Mouse (Mus musculus): ENCODE measurements around the gene Mrpl20. TPM values are rescaled to one million over a fixed set of nuclear protein-coding genes. Genes with fewer than 3 reads are reported as not detected.
A peak's percentile ranks its signal among the peaks of the same experiment; 100 is the strongest.
"Not testable (repeated sequence)": the region's sequence is repeated elsewhere in the genome, so short reads cannot be mapped to it uniquely, and the experiment has no call there.

Gene Mrpl20
- polyA plus RNA-seq, 1 experiment from 2014 or later: 275 TPM

DNA sequence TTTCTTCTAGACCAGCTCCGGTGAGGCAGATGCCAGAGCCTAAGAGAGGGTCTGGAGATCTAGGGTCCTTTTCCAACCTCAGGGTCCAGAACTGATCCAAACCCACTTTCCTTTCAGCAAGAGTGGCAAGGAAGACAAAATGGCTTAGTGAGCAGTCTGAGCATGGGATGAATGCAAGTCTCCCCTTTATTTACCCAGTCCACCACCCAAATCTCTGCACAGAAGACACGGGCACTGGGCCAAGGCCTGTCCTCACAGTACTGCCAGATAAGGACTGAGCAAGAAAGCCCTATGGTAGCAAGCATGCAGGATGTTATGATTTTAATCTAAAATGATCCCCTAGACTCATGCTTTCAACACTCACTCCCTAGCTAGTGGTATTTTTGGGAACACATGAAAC, 24.9 kb upstream of the Mrpl20 start:
- Histone ChIP-seq H3K4me2 (ENCODE audit: low read depth, low read length) (no peak overlapping the region), H3K27ac (ENCODE audit: low read depth, low read length) (no peak overlapping the region), H3K9ac (replicated peaks; ENCODE audit: low read depth, low read length) (no peak overlapping the region), H3K4me1 (ENCODE audit: control insufficient read depth, insufficient read depth, low read length) (peaks cover 12% of the 10 kb centered on the region; the same call in 1 of the 2 replicates), H3K36me3 (ENCODE audit: control insufficient read depth, insufficient read depth, low read length) (no peaks in the 10 kb centered on the region), H3K4me3 (ENCODE audit: low read depth, low read length) (no peak overlapping the region), H3K27me3 (ENCODE audit: control insufficient read depth, insufficient read depth, low read length) (0 out of 2 replicates have a peak, but pooled peaks cover 3% of the 10 kb centered on the region), H3K9me3 (ENCODE audit: control insufficient read depth, low read length) (no peaks in the 10 kb centered on the region)
- 79% methylated on average over 2 of the region's 2 CpGs for WGBS
- no peak for ATAC-seq (ENCODE audit: low read depth)

DNA sequence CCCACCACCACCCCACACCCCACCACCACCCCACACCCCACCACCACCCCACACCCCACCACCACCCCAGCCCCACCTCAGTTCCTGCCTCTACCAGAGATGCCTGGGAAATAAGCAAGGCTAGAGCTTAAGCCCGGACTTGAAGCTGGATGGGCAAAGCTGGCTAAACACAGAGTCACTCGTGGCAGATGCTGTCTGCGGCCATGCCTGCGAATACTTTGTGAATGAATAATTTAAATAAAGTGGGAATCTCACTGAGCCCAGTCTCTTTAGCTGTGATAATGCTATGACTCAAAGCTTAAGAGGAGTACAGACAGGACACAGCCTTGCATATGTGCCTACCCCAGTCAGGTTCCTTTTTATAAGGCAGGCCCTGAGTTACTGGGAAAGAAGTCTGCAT, 23.2 kb upstream of the Mrpl20 start:
- Histone ChIP-seq H3K9ac (replicated peaks; ENCODE audit: low read depth, low read length) (no peak overlapping the region), H3K36me3 (ENCODE audit: control insufficient read depth, insufficient read depth, low read length) (no peaks in the 10 kb centered on the region), H3K9me3 (ENCODE audit: control insufficient read depth, low read length) (no peaks in the 10 kb centered on the region), H3K4me2 (ENCODE audit: low read depth, low read length) (no peak overlapping the region), H3K27me3 (ENCODE audit: control insufficient read depth, insufficient read depth, low read length) (no peaks in the 10 kb centered on the region), H3K4me1 (ENCODE audit: control insufficient read depth, insufficient read depth, low read length) (peaks cover 14% of the 10 kb centered on the region; the same call in 1 of the 2 replicates), H3K27ac (ENCODE audit: low read depth, low read length) (no peak overlapping the region), H3K4me3 (ENCODE audit: low read depth, low read length) (no peak overlapping the region)
- ATAC-seq (ENCODE audit: low read depth): no peak
- WGBS: 79% methylated on average over 4 of the region's 4 CpGs

DNA sequence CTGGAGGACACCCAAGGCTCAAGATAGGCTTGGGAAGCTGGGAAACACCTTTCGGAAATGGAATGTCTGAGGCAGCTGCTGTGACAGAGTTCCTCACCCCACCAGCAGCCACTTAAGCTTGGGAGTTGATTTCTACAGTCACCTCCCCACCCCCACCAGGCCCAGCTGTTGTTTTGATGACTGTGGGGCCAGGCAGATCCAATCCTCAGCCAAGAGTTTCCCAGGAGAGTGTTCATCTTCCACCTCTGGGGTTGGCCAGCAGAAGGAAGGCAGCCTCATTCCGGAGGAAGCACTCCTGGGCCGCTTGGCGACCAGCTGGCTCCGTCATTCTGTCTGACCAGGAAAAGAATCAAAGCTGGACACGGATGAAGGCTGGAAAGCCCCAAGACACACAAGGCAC, 21.8 kb upstream of the Mrpl20 start:
- Histone ChIP-seq H3K4me2 (ENCODE audit: low read depth, low read length) (no peak overlapping the region), H3K4me1 (ENCODE audit: control insufficient read depth, insufficient read depth, low read length) (peaks cover 7% of the 10 kb centered on the region; the same call in 1 of the 2 replicates), H3K9me3 (ENCODE audit: control insufficient read depth, low read length) (no peaks in the 10 kb centered on the region), H3K36me3 (ENCODE audit: control insufficient read depth, insufficient read depth, low read length) (no peaks in the 10 kb centered on the region), H3K4me3 (ENCODE audit: low read depth, low read length) (no peak overlapping the region), H3K9ac (replicated peaks; ENCODE audit: low read depth, low read length) (no peak overlapping the region), H3K27me3 (ENCODE audit: control insufficient read depth, insufficient read depth, low read length) (no peaks in the 10 kb centered on the region), H3K27ac (ENCODE audit: low read depth, low read length) (no peak overlapping the region)
- ATAC-seq (ENCODE audit: low read depth): no peak
- 23% methylated on average over 6 of the region's 6 CpGs for WGBS

DNA sequence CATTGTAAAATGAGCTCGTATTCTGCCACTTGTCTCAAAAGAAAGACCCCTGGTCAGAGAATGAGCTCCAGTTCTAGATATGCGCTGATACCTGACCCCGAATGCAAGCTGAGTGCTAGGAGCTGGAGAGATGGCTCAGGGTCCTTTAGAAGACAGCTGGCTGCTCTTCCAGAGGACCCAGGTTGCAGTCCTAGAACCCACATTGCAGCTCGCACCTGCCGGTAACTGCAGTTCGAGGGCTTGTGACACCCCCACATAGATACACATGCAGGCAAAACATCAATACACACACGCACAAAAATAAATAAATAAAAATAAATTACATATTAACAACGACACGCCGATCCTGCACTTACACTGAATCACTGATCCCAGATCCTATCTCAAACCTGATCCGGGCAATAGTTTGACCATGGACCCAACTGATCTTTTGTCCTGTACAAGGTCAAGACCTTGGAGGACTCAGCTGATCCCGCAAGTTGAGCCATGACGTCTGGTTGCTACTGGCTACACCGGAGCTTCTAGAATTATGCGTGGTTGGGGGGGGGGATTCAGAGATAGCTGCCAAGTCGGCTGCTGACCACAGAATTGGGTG, 19.1 kb upstream of the Mrpl20 start:
- peak overlapping the region; percentile 61 for H3K4me3 ChIP-seq (ENCODE audit: low read depth, low read length)
- WGBS: 38% methylated on average over 16 of the region's 16 CpGs
- ATAC-seq (ENCODE audit: low read depth): no peak; the same call in 1 of the 2 replicates
- H3K36me3 ChIP-seq (ENCODE audit: control insufficient read depth, insufficient read depth, low read length): no peaks in the 10 kb centered on the region
- no peaks in the 10 kb centered on the region for H3K9me3 ChIP-seq (ENCODE audit: control insufficient read depth, low read length)
- H3K27me3 ChIP-seq (ENCODE audit: control insufficient read depth, insufficient read depth, low read length): no peaks in the 10 kb centered on the region
- H3K4me2 ChIP-seq (ENCODE audit: low read depth, low read length): peak overlapping the region; percentile 63
- H3K4me1 ChIP-seq (ENCODE audit: control insufficient read depth, insufficient read depth, low read length): peaks cover 7% of the 10 kb centered on the region; the same call in 1 of the 2 replicates
- peak overlapping the region; percentile 85 for H3K9ac ChIP-seq (replicated peaks; ENCODE audit: low read depth, low read length)
- peak overlapping the region; percentile 88 for H3K27ac ChIP-seq (ENCODE audit: low read depth, low read length)

DNA sequence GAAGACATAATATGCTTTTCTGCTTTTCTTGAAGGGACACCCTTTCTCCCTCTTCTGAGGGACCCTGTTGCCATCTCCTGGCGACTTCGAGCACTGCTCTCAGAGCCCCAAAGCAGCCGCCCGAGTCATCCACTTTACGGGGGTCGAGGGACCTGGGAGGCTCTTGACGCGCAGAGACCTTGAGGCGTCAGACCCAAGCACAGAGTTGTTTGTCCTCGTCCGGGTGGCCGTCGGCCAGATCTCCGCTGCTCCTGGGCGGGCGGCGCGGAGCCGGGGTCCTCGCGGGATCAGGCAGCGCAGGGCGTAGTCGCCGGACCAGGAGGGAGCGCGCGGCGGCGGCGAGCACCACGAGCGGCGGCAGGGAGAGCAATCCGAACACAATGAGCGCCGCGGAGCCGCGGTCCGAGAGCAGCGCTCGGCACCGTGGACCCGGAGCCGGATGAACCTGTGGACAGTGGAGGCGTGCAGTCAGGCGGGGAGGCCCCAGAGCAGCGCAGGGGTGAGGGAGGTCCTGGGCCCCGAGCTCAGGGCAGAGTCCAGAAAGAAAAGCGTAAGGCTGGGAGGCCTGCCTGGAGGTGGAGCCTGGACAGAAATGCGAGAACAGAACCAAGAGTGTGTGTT, 18.5 kb upstream of the Mrpl20 start:
- peak overlapping the region; percentile 61 for H3K4me3 ChIP-seq (ENCODE audit: low read depth, low read length)
- peaks cover 7% of the 10 kb centered on the region; the same call in 1 of the 2 replicates for H3K4me1 ChIP-seq (ENCODE audit: control insufficient read depth, insufficient read depth, low read length)
- ATAC-seq (ENCODE audit: low read depth): peak; percentile 89
- H3K9ac ChIP-seq (replicated peaks; ENCODE audit: low read depth, low read length): peak overlapping the region; percentile 85
- H3K36me3 ChIP-seq (ENCODE audit: control insufficient read depth, insufficient read depth, low read length): no peaks in the 10 kb centered on the region
- peak overlapping the region; percentile 63 for H3K4me2 ChIP-seq (ENCODE audit: low read depth, low read length)
- whole genome bisulfite sequencing: under 1% methylated on average over 46 of the region's 52 CpGs
- no peaks in the 10 kb centered on the region for H3K9me3 ChIP-seq (ENCODE audit: control insufficient read depth, low read length)
- peak overlapping the region; percentile 88 for H3K27ac ChIP-seq (ENCODE audit: low read depth, low read length)
- H3K27me3 ChIP-seq (ENCODE audit: control insufficient read depth, insufficient read depth, low read length): no peaks in the 10 kb centered on the region

DNA sequence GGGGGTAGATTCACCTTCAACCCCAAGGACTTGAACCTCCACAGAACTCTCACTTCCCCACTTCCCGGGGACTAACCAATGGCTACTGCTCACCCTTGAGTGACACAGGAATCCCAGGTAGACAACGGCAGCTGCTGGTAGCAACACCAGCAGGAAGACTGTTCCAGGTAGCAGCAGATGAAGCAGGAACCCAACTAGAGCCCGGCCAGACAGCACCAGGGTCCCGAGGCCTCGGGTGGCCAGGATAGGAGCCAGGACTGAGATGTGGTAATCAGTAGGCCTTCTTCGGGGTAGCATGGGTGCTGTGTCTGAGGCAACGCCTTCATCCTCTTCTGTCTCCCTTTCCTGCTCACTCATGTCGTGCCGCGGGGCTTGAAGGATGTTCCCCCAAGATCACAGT, 17.4 kb upstream of the Mrpl20 start:
- Histone ChIP-seq H3K9me3 (ENCODE audit: control insufficient read depth, low read length) (no peaks in the 10 kb centered on the region), H3K4me3 (ENCODE audit: low read depth, low read length) (no peak overlapping the region), H3K27ac (ENCODE audit: low read depth, low read length) (no peak overlapping the region), H3K27me3 (ENCODE audit: control insufficient read depth, insufficient read depth, low read length) (no peaks in the 10 kb centered on the region), H3K9ac (replicated peaks; ENCODE audit: low read depth, low read length) (no peak overlapping the region), H3K4me2 (ENCODE audit: low read depth, low read length) (no peak overlapping the region), H3K4me1 (ENCODE audit: control insufficient read depth, insufficient read depth, low read length) (peaks cover 7% of the 10 kb centered on the region; the same call in 1 of the 2 replicates), H3K36me3 (ENCODE audit: control insufficient read depth, insufficient read depth, low read length) (no peaks in the 10 kb centered on the region)
- no peak for ATAC-seq (ENCODE audit: low read depth)
- WGBS: 86% methylated on average over 10 of the region's 10 CpGs

DNA sequence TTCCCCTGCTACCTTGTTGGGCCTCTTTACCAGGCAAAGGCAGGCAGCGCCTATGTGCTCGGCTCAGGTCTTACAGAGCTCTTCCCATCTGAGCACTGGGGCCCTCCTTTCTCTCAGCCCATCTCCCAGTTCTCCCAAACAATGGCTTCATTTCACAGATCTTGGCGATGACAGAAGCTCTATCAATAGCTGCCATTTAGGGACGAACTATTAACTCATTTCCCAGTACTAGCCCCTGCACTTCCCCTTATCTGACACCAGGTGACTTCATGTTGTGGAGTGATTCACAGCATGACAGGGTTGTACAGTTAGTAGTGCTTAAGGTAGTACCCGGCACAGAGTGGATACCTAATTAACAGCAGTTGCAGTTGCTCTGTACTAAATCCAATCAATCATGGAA, 16.9 kb upstream of the Mrpl20 start, which contains the start of gene Tmem88b:
TSS of gene Tmem88b (minus strand) at position 56 of the 400 bp plus-strand sequence.
- Histone ChIP-seq H3K9me3 (ENCODE audit: control insufficient read depth, low read length) (no peaks in the 10 kb centered on the region), H3K27ac (ENCODE audit: low read depth, low read length) (peak within 1 kb of the TSS; percentile 88; the same call in 1 of the 2 replicates), H3K36me3 (ENCODE audit: control insufficient read depth, insufficient read depth, low read length) (no peaks in the 10 kb centered on the region), H3K27me3 (ENCODE audit: control insufficient read depth, insufficient read depth, low read length) (no peaks in the 10 kb centered on the region), H3K9ac (replicated peaks; ENCODE audit: low read depth, low read length) (peak within 1 kb of the TSS; percentile 85), H3K4me3 (ENCODE audit: low read depth, low read length) (peak within 1 kb of the TSS; percentile 61), H3K4me2 (ENCODE audit: low read depth, low read length) (peak within 1 kb of the TSS; percentile 63), H3K4me1 (ENCODE audit: control insufficient read depth, insufficient read depth, low read length) (peaks cover 7% of the 10 kb centered on the region; the same call in 1 of the 2 replicates)
- WGBS: 68% methylated on average over 5 of the region's 5 CpGs
- ATAC-seq (ENCODE audit: low read depth): no peak

DNA sequence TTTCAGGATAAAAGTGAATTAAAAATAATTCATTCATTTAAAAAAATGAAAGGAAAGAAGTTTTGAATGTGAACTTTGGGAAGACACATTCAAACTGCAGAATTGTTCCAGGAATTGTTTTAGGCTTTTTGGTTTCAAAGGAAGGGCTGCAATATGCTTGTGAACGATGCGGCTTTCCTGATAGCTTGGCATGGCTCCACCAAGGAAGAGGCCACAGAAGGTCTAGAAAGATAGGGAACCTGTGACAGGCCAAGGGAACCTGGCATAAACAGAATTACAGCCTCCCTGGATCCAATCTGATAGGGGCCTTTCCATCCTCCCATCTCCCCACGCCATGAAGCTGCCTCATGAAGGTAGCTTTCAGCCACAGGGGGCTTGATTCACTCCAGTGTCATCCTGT, 14.4 kb upstream of the Mrpl20 start:
- no peak for ATAC-seq (ENCODE audit: low read depth)
- Histone ChIP-seq H3K4me3 (ENCODE audit: low read depth, low read length) (no peak overlapping the region), H3K9ac (replicated peaks; ENCODE audit: low read depth, low read length) (no peak overlapping the region), H3K9me3 (ENCODE audit: control insufficient read depth, low read length) (no peaks in the 10 kb centered on the region), H3K4me2 (ENCODE audit: low read depth, low read length) (no peak overlapping the region), H3K27me3 (ENCODE audit: control insufficient read depth, insufficient read depth, low read length) (no peaks in the 10 kb centered on the region), H3K4me1 (ENCODE audit: control insufficient read depth, insufficient read depth, low read length) (peaks cover 5% of the 10 kb centered on the region; the same call in 1 of the 2 replicates), H3K36me3 (ENCODE audit: control insufficient read depth, insufficient read depth, low read length) (no peaks in the 10 kb centered on the region), H3K27ac (ENCODE audit: low read depth, low read length) (no peak overlapping the region)
- 82% methylated on average over 3 of the region's 3 CpGs for WGBS

DNA sequence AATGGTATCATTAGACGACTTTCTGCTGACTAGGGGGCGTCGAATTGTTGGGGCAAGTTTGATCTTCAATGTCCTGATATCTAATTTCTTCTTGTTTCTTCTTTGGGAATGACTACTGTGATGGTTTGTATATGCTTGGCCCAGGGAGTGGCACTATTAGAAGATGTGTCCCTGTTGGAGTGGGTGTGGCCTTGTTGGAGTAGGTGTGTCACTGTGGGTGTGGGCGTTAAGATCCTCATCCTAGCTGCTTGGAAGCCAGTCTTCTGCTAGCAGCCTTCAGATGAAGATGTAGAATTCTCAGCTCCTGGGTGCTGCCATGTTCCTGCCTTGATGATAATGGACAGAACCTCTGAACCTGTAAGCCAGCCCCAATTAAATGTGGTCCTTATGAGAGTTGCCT, 13.8 kb upstream of the Mrpl20 start:
- not testable (repeated sequence) for H3K27ac ChIP-seq (ENCODE audit: low read depth, low read length); H3K27me3 ChIP-seq (ENCODE audit: control insufficient read depth, insufficient read depth, low read length); H3K4me2 ChIP-seq (ENCODE audit: low read depth, low read length); H3K4me1 ChIP-seq (ENCODE audit: control insufficient read depth, insufficient read depth, low read length); ATAC-seq (ENCODE audit: low read depth); H3K9ac ChIP-seq (replicated peaks; ENCODE audit: low read depth, low read length); H3K36me3 ChIP-seq (ENCODE audit: control insufficient read depth, insufficient read depth, low read length); H3K9me3 ChIP-seq (ENCODE audit: control insufficient read depth, low read length); H3K4me3 ChIP-seq (ENCODE audit: low read depth, low read length)
- WGBS: 84% methylated on average over 4 of the region's 4 CpGs

Data from neural tube, embryonic 14.5 days (tissue).